Mouse (Mus musculus): Measurements from ENCODE around the gene Bmpr1b.
A peak's percentile ranks its signal among the peaks of the same experiment; 100 is the strongest.

Bmpr1b gene

GRCm38 (mm10) chr3:142040345-142040744, 128.9 kb downstream of the Bmpr1b start:
- DNase-seq (ENCODE audit: low read depth) = no peak

- DNase-seq (ENCODE audit: low read depth) = peak; percentile 27
These were observed 135.1 kb downstream of the Bmpr1b start for GRCm38 (mm10) chr3:142034160-142034559.

- no peak for DNase-seq (ENCODE audit: low read depth)
These were observed 149.5 kb downstream of the Bmpr1b start for GRCm38 (mm10) chr3:142019716-142020115.

GRCm38 (mm10) chr3:141984548-141984947, 184.7 kb downstream of the Bmpr1b start:
- no peak for DNase-seq (ENCODE audit: low read depth)

GRCm38 (mm10) chr3:141981613-141982432, 187.4 kb downstream of the Bmpr1b start:
- no peak for DNase-seq (ENCODE audit: low read depth)

GRCm38 (mm10) chr3:141966244-141966643, 203.0 kb downstream of the Bmpr1b start:
- DNase-seq (ENCODE audit: low read depth) = no peak

- DNase-seq (ENCODE audit: low read depth) = no peak
These were observed 216.3 kb downstream of the Bmpr1b start for GRCm38 (mm10) chr3:141952931-141953330.

GRCm38 (mm10) chr3:141950642-141951041, 218.6 kb downstream of the Bmpr1b start:
- DNase-seq (ENCODE audit: low read depth) = no peak

- DNase-seq (ENCODE audit: low read depth) = no peak
These were observed 220.7 kb downstream of the Bmpr1b start for GRCm38 (mm10) chr3:141948506-141948905.

GRCm38 (mm10) chr3:141948096-141948495, 221.1 kb downstream of the Bmpr1b start:
- DNase-seq (ENCODE audit: low read depth) = no peak

- no peak for DNase-seq (ENCODE audit: low read depth)
These were observed 222.4 kb downstream of the Bmpr1b start for GRCm38 (mm10) chr3:141946846-141947245.

GRCm38 (mm10) chr3:141943317-141943742, 225.9 kb downstream of the Bmpr1b start:
- DNase-seq (ENCODE audit: low read depth) = no peak

GRCm38 (mm10) chr3:141940207-141940606, 229.0 kb downstream of the Bmpr1b start:
- DNase-seq (ENCODE audit: low read depth) = no peak

- no peak for DNase-seq (ENCODE audit: low read depth)
These were observed 232.5 kb downstream of the Bmpr1b start for GRCm38 (mm10) chr3:141936594-141937272.

- no peak for DNase-seq (ENCODE audit: low read depth)
These were observed 236.3 kb downstream of the Bmpr1b start for GRCm38 (mm10) chr3:141932956-141933355.

- DNase-seq (ENCODE audit: low read depth) = no peak
These were observed 237.7 kb downstream of the Bmpr1b start for GRCm38 (mm10) chr3:141931372-141932092.

GRCm38 (mm10) chr3:141923442-141923841, 245.8 kb downstream of the Bmpr1b start:
- peak; percentile 60 for DNase-seq (ENCODE audit: low read depth)

- DNase-seq (ENCODE audit: low read depth) = no peak
These were observed 248.1 kb downstream of the Bmpr1b start for GRCm38 (mm10) chr3:141921161-141921560.

- DNase-seq (ENCODE audit: low read depth) = no peak
These were observed 249.6 kb downstream of the Bmpr1b start for GRCm38 (mm10) chr3:141919661-141920060.

- DNase-seq (ENCODE audit: low read depth) = no peak
These were observed 252.1 kb downstream of the Bmpr1b start for GRCm38 (mm10) chr3:141917166-141917565.

- DNase-seq (ENCODE audit: low read depth) = no peak
These were observed 253.2 kb downstream of the Bmpr1b start for GRCm38 (mm10) chr3:141915995-141916394.

- no peak for DNase-seq (ENCODE audit: low read depth)
These were observed 254.6 kb downstream of the Bmpr1b start for GRCm38 (mm10) chr3:141914588-141914987.

GRCm38 (mm10) chr3:141909136-141909535, 260.1 kb downstream of the Bmpr1b start:
- DNase-seq (ENCODE audit: low read depth) = no peak
